Mouse (Mus musculus) right cerebral cortex, postnatal 36 days (tissue): ENCODE measurements around the gene Rb1.

Source experiments
- DNase-seq, 2 experiments: peaks; one replicate each; pipeline ENCODE4 v3.0.0; 2022; ENCODE audit warnings: low spot score in 2 of 2, mixed read lengths in 1 of 2

Gene Rb1

DNA sequence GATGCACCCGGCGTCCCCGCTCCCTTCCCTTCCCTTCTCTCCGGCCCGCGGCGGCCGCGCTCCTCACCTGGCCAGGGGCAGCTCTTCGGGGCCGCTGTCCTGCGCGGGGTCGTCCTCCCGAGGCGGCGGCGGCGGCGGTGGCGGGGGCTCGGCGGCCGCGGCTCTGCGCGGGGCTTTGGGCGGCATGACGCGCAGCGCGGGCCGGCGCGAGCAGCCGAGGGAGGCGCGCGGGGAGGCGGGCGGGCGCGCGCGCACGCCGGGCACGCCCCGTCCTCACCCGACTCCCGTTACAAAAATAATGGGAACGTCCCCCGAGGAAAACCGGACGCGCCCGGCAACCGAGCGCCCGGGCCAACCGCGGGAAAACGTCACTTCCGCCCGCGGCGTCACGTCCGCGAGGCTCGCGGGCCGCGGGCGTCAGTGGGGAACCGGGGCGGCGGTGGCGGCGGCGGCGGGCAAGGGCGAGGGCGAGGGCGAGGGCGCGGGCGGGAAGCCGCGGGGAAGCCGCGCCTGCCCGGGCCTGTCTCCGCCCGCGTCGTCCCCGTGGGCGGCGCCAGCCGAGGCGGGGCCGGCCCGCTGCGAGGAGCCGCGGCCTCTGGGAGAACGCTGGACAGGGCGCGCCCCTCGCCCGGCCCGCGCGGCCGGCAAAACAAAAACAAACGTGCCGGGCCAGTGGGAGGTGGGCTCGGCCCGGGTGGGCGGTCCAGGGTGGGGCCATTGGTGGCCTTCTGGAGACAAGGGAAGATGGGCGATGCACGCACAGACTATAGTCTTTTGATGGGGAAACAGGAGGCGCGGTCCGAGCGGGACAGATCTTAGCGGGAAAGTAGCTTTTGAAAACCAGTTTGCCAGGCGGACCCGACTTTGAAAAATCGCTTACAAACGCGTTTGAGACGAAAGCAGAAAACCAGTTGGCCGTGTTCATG is at the start of gene Rb1:
Rb1 (minus strand) TSS at position 367 of the 926 bp plus-strand sequence.
- peak; percentile 62 to 69 for DNase-seq

DNA sequence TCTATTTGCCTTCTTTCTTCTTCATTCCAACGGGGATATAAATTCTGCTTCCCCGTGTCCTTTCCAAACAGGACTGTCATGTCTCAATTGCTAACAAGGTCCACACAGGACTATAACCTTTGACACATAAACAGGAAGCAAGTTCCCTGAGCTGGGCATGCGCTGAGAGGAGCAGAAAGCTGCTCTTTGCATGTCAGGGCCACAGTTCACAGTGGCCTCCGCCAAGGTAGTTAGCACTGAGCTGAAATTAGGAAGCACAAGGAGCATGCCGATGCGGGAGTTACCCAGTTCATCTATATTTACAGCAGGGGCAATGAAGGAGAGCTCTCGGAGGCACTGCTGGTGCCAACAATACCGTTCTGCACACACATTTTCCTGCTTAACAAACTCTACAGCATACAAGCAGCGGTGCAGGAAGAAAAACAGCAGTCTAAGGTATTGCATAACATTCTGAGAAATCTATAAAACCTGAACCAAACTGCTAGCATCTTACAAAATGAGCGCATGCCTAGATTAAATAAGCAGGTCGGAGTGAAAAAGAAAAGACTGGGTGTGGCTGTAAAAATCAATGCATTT is 48.8 kb upstream of the Rb1 start:
- DNase-seq: no peak

DNA sequence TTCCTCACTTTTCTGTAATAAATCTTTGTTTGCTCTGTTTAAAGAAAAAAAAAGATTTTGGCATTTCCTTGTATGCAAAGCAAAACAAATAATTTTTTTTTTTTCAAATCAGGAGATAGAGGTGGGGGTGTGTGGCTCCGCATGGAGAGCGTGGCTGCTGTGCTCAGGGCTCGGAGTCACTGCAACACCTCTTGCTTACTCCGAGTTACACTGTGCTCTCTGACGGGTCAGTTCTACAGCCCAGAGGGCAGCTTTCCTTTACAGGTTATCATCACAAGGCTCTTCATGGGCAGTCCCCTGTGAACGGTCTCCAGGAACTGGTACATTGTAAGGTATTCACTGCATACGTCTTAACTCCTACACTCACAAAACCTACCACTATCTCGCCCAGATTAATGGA is 48.0 kb upstream of the Rb1 start:
- DNase-seq: no peak

DNA sequence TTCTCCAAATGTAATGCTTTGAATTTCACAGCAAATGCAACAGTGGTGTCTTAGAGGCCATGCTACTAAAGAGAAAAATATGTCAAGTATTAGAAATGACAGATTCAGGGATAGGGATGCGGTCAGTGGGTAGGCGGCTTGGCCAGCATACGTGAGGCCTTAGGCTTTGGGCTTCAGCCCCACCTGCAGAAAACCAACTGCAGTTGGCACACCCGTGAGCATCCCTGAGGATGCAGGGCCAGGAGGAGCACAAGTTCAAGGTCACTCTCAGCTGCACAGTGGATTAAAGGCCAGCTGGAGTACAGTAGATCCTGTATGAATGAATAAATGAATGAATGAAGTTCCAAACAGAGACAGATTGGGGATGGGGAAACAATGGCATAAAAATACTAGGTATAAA is 47.4 kb upstream of the Rb1 start:
- no peak for DNase-seq

DNA sequence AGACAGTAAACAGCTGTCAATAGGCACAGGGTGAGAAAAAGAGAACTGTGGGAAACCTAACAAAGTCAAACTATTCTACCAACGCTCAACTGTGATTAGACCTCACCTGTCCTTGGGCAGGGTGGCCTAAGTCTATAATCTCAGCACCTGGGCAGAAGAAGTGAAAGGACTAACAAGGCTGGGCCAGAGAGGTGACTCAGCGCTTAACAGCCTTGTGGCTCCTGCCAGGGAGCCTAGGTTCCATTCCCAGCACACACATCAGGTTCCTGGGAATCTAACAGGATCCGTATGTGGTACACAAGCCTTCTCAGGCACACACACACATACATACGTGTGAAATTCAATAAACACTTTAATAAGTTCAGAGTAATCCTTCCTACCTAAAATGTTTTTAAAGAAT is 46.0 kb upstream of the Rb1 start:
- DNase-seq: no peak

DNA sequence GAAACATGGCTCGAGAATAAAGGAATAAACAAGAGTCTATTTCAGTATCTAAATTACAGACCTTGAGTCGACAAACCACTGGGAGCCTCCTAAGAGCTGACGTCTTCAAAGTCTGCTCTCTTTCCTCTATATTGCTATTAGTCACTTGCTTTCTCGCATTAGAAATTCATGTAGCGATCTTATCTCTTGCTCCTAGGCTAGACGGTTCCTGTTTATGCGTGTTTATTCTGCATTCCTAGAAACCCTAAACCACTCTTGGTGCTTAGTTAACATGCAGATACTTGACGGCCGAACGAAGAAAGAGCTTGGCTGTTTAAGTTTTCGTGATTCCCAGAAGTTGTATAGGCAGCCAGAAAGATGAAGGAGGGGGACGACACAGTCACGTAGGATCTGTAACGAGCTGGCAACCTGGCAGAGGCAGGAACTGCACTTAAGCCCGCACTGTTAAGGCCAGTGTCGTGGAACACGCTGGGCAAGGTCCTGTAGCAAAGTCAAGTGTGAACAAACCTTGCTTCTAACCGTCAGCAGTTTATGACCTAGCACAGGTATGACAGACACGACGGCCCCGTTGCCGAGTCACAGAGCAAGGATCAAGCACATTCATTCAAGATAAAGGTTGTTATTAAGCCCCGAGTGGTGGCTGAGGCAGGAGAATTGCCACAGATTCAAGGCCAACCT is 45.2 kb upstream of the Rb1 start:
- no peak for DNase-seq

DNA sequence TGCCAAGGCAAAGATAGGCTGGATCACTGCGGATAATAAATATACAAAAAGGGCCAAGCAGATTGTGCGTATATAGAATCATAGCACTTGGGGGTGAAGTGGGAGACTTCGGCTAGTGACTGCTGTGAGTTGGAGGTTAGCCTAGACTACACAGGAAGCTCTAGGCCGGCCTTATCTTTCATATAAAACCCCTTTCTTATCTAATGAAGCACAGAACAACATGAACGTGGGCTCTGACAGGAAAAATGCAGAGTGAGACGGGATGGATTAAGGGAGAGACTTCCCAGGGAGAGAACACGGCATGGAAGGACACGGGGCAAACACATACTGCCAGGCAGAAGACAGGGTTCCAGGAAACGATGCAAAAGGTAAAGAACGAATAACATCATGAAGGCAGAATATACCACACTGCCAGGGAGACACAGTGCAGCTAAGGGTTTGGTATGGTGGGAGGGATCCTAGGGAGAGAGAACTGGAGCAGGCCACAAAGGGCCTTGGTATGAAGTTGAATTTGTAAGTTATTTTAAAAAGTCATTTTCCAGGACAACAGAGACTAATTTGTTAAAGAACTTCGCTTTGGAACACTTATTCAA is 44.6 kb upstream of the Rb1 start:
- no peak for DNase-seq

DNA sequence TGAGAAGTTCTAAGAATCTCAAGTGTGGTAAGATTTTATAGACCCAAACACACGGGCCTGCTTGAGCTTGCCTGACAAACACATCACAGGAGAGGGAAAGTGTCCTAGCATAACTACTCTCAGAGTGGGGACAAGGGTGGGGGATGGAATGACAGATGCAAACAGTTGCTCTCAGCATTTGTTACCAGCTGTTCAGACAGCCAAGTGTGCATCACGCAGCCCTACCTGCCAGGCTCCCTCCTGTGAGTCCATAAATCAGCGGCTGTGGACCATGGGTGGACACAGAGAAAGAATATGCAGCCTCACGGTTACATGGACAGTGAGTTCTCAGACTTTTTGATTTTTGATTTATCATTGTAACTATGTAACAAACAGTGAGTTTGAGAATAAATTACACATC is 44.0 kb upstream of the Rb1 start:
- DNase-seq: no peak

DNA sequence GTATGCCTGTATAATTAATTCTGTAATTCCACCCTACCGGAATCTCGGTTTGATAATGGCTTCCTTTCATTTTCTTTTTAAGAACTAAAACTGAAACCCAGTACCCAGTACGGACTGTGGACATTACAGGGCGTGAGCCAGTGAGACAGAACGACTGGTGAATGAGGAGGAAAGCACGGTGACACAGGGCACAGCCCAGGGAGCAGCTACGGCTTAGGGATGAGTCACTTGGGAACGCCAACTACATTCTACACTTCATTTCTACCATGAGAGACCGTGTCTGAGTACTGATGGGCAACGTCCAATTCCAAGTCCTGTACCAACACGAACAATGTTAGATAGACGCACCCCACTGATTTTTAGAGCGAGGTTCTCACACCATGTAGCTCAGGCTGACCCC is 43.3 kb upstream of the Rb1 start:
- no peak for DNase-seq

DNA sequence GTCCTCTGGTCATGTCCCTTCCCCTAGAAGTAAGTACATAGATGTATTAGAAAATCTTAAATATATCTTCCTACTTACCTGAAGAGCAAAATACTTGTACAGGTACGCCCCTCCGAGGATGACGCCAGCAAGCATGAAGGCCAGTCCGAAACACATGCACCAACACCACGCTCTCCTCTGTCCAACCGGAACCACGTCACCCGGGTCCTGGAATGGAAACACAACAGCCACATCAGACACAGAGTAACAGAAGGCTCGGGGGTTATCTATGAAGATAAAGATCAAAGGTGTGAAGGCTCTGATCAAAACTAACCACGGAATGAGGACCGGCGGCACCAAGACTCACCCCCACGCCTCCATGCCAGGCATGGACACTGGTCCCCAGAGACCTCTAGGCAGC is 42.6 kb upstream of the Rb1 start:
- DNase-seq: no peak

DNA sequence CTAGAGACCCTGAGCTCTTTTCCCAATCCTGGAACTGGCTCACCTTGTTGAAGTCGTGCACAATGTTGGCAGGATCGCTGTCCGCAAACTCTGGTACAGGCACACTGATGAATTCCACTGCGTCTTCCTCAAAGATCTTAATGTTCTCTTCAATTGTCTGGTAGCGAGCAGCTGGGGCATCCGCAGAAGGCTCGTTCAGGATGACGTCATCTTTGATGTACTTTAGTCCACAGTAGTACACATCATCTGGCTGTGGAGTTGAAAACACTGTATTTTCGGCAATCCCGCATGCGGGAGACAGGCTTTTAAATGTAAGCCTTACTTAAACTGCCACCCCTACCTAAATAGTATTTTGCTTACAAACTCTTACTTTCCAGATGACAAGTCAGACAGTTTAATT is 40.7 kb upstream of the Rb1 start:
- peak in 1 of 2 experiments; percentile 47 for DNase-seq

DNA sequence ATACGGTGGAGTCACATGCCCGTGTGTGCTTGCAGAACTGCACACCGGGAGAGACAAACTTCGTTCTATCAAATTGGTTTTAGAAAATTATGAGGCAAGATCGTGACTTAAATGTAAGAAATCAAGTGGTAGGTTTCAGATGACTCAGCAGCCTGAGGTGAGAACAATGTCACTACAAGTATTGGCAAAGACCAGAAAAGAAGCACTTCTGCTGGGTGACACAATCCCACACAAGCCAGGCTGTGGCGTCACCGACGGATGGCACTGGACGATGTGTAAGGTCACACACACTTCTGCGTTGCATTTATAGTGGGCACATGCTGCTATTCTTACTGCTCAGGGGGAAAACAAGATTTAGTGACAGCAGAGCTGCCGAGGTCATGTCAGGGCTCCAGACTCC is 38.2 kb upstream of the Rb1 start:
- no peak for DNase-seq

DNA sequence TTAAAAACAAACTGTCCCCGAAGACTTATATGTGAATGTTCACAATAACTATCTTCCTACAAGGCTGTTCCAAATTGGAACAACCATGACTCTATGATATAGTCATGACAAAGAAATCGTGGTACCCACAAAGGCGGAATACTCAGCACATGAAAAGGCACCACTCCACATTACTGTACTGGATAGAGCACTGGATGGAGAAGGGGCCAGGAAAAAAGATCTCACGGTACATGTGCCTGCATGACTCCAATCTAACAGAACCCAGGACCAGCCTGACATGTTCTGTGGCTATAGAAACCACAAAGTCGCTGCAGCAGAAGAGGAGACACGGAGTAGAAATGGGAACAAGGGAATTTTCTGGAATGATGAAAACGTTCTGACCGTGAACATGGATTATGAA is 29.1 kb upstream of the Rb1 start:
- DNase-seq: no peak

DNA sequence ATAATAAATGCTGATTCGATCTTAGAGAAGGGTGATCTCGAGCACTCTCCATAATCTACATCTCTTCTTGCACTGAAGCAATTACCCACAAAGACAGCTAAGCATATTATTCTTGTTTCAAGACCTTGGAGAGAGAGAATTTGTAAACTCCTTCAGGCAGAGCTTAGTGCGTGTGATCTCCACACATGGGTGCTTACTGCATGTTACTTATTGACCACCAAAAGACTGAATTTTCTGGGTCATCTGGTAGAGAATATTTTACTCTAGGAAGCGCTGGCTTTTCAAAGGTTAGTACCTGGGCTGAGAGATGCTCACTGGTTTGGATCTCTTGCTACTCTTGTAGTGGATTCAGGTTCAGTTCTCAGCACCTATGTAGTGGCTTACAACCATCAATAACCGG is 25.5 kb upstream of the Rb1 start:
- DNase-seq: no peak

DNA sequence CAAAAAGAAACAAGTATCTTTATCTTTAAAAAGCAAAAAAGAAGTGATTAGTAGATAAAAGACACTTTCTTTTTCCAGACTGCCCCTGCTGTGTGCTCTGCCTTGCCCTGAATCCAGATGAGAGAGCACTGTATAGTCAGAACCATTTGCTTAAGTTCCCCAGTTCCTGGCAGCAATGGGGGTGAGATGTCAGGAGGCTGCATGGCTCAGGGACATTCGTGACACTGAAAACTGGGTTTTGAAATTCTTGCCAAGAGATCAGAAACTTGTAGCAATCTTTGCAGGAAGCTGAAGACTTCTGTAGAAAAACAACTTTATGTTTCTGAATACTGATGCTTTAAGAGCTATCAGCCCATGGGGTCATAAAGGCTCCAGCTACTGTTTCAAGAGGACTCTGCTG is 24.4 kb upstream of the Rb1 start:
- no peak for DNase-seq

DNA sequence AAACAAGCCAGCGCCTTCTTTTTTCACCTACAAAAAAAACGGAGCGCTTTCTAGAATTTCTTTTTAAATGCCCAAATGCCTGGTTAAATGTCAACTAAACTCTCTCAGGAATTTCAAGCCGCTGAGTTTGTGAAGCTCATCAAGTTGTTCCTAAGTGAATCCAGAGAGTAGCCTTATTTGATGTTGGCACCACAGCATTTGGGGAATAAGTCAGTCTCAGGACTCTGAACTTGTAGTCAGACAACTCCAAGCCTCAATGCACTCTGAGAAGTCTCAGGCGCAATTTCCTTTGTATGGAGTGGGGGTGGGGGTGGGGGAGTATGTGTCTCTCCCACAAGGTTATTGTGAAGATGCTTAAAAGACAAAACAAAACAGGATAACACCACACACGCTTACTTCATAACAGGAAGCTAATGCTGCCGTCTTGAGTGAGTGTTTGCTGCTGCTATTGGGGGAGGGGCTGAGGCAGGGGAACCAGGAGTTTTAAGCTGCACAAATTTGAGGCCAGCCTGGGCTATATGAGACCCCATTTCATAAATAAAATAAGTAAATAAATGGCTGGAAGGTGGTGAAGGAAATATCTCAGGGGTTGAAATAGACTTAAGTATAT is 23.5 kb upstream of the Rb1 start:
- no peak for DNase-seq

DNA sequence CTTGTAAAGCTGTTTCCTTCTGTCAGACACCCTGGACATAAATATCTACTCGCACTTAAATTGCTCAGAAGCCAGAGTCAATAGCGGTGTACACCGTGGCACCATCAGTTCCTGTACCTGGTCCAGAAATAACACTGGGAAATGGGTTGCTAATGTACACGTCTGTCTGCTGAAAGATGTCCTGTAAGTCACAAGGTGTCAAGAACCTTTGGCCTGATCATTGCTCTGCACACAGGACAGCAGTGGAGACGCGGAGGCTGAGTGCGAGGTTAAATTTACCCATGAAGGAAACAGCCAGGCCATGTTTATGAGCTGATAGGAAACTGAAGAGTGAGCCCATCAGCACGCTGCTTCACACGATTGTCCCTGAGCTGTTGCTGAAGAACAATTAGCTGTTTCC is 21.7 kb upstream of the Rb1 start:
- DNase-seq: no peak

DNA sequence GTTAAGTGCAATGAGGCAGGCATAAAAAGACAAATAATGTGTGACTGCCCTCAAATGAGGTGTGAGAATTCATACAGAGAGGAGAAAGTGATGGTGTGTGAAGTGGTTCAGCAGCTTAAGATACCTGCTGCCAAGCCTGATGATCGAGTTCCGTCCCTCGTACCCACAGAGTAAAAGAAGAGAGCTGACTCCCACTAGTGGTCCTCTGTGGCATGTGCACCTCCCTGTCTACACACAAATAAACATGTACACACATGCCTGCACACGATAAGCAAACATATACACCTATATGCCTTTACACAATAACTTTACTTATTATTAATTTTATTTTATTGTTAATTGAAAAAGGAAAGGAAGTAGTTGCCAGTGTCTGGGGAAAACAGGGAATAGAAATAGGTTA is 20.0 kb upstream of the Rb1 start:
- no peak for DNase-seq

DNA sequence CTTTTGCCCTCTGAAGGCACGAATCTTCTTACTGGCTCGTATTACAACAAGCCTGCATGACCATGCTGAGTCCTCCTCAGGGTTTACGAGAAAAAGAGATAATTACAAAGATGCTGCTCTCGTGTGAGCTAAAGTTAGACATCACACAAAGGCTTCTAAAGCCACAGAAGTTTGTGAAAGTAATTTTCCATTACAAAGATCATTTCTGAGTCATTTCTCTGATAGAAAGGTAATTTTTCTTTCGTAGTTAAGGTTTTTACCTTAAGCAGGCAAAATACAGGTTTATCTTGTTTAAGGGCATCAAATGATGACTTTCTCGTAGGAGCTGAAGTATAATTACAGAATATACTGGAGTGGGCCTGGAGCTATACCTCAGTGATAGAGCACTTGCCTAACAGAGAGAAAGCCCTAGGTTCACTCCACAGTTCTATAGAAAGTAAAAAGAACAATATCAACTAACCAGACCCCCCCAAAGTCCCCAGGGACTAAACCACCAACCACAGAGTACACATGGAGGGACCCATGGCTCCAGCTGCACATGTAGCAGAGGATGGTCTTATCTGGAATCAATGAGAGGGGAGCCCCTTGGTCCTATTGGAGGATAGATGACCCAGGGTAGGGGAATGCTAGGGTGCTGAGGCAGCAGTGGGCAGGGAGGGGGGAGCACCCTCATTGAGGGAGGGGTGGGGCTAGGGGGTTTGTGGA is 14.6 kb upstream of the Rb1 start:
- DNase-seq: no peak

DNA sequence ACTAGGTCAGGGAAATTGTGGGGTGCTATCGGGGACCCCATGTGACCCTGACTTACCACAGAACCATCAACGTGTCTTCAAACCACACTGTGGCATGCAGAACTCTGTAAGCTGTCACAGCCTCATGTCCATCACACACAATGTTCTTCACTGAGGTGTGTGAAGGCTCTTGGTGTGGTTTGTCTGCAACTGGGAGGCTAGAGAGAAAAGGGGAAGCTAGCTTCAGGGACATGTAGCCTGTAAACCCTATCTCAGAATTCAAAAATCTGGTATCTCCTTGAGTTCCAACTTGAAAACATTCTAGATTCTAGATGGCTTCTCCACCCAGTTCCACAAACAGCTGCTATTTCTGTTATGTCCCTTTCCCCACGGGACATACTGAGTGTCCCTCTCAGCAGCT is 14.0 kb upstream of the Rb1 start:
- no peak for DNase-seq

DNA sequence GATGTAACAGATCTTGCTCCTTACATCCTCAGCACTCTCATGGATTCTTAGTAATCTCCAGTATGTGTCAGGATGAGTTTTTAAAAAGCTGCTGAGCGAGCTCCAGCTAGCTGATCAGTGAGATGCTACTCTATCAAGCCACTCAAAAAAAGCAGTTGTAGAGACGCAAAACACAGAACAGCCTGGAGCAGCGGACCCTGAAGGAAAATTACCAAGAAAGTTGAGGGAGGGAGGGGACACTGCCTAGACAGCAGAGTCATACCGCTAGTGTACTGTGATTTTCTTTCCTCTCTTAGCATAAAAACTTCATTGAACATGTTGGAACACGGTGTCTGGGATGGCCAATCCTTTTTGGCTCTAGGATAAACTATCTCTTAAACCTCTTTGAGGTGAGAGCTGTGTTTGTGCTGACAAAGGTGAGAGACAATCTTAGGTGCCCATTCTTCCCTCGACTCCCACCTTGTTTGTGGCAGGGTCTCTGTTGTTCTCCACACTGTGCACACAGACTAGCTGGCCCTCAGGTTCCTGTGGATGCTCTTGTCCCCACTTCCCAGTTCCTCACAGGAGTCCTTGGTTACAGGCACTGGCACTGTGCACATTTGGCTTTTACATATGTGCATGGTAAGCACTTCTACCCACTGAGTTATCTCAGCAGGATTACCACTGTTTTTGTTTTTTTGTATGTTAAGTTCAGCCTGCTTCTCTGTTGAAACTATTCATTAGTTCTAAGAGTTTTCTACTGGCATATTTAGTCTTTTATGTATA is 10.9 kb upstream of the Rb1 start:
- no peak for DNase-seq
